Mouse (Mus musculus) hindbrain, embryonic 13.5 days (tissue): ENCODE data around the gene Olfr844. TPM values are rescaled to one million over a fixed set of nuclear protein-coding genes. Genes with fewer than 3 reads are reported as not detected.

ENCODE experiments used
- ATAC-seq: fragments of 200-750 bp; cut with Nextera tagmentation; 2 replicates; pipeline ENCODE4 v1.8.0; 2017; ENCODE audit warnings: moderate TSS enrichment; ENCODE audit not compliant: low FRiP score
- H3K27ac ChIP-seq: fragments of 300-500 bp; sonication (generic); 2 replicates; pipeline ENCODE4 v1.5.1; 2015; ENCODE audit warnings: inconsistent platforms, mild to moderate bottlenecking, moderate library complexity
- H3K27me3 ChIP-seq: fragments of 300-500 bp; sonication (generic); 2 replicates; pipeline ENCODE4 v1.6.1; 2015; ENCODE audit warnings: mild to moderate bottlenecking, inconsistent platforms
- H3K36me3 ChIP-seq: fragments of 300-500 bp; sonication (generic); 2 replicates; pipeline ENCODE4 v1.6.1; 2015; ENCODE audit warnings: mild to moderate bottlenecking, inconsistent platforms
- H3K4me1 ChIP-seq: fragments of 300-500 bp; sonication (generic); replicated peaks from 2 replicates; pipeline ENCODE4 v1.6.1; 2015; ENCODE audit warnings: inconsistent platforms
- H3K4me2 ChIP-seq: fragments of 300-500 bp; sonication (generic); 2 replicates; pipeline ENCODE4 v1.6.1; 2015; ENCODE audit warnings: inconsistent platforms, mild to moderate bottlenecking, moderate library complexity
- H3K4me3 ChIP-seq: fragments of 300-500 bp; sonication (generic); 2 replicates; pipeline ENCODE4 v1.5.1; 2015; ENCODE audit warnings: mild to moderate bottlenecking, inconsistent platforms
- H3K9ac ChIP-seq: fragments of 300-500 bp; sonication (generic); 2 replicates; pipeline ENCODE4 v1.6.1; 2015; ENCODE audit warnings: mild to moderate bottlenecking, inconsistent platforms
- H3K9me3 ChIP-seq: fragments of 300-500 bp; sonication (generic); 2 replicates; pipeline ENCODE4 v1.6.1; 2016; ENCODE audit warnings: inconsistent platforms
- WGBS: fragments of 180-500 bp; shearing (Covaris S2); methylation state at CpG from one replicate; pipeline ENCODE4 v1.1.7; 2015; 5-methylcytosine and 5-hydroxymethylcytosine counted together
- polyA plus RNA-seq: library from polyadenylated mRNA; unstranded; fragments of >200 nt; fragmentation: Nextera tagmentation; extraction: Ambion mirVana; gene quantifications from 2 replicates; pipeline ENCODE4 v1.2.1, GENCODE M21; 2015

Gene Olfr844
- not detected in 2 replicates for polyA plus RNA-seq

GRCm38 (mm10) chr9:19316047-19316446 lies at the start of gene Olfr844:
Gene Olfr844 (plus strand): TSS chr9:19316347.
- no peaks in the 10 kb centered on the region for H3K27me3 ChIP-seq
- H3K4me3 ChIP-seq: no peak within 1 kb of the TSS
- H3K9me3 ChIP-seq: 0 out of 2 replicates have a peak, but pooled peaks cover 11% of the 10 kb centered on the region
- ATAC-seq: no peak
- no peak within 1 kb of the TSS for H3K4me2 ChIP-seq
- no peak within 1 kb of the TSS for H3K9ac ChIP-seq
- H3K4me1 ChIP-seq: no peaks in the 10 kb centered on the region
- no peaks in the 10 kb centered on the region for H3K36me3 ChIP-seq
- H3K27ac ChIP-seq: no peak within 1 kb of the TSS

GRCm38 (mm10) chr9:19336157-19336556 lies 20.0 kb downstream of the Olfr844 start, which contains the start of gene Olfr845:
Gene Olfr845 (plus strand): TSS chr9:19336457.
- no peak for ATAC-seq
- H3K27me3 ChIP-seq: no peaks in the 10 kb centered on the region
- WGBS: 82% methylated on average over 1 of the region's 1 CpGs

GRCm38 (mm10) chr9:19363905-19364304 lies 47.8 kb downstream of the Olfr844 start, which contains the start of gene Olfr846:
Gene Olfr846 (minus strand): TSS chr9:19364005.
- H3K36me3 ChIP-seq: no peaks in the 10 kb centered on the region
- no peak for ATAC-seq
- no peaks in the 10 kb centered on the region for H3K4me1 ChIP-seq
- no peak within 1 kb of the TSS for H3K4me2 ChIP-seq
- 63% methylated on average over 1 of the region's 1 CpGs for WGBS
- no peak within 1 kb of the TSS for H3K9ac ChIP-seq
- H3K27me3 ChIP-seq: no peaks in the 10 kb centered on the region
- peaks cover 14% of the 10 kb centered on the region; the same call in 1 of the 2 replicates for H3K9me3 ChIP-seq
- no peak within 1 kb of the TSS for H3K4me3 ChIP-seq
- no peak within 1 kb of the TSS for H3K27ac ChIP-seq

More at GRCm38 (mm10) chr9:19336157-19336556, 20.0 kb downstream of the Olfr844 start, which contains the start of gene Olfr845:
- Histone ChIP-seq H3K4me2 (no peak within 1 kb of the TSS), H3K27ac (no peak within 1 kb of the TSS), H3K36me3 (no peaks in the 10 kb centered on the region), H3K4me1 (no peaks in the 10 kb centered on the region), H3K4me3 (no peak within 1 kb of the TSS), H3K9me3 (0 out of 2 replicates have a peak, but pooled peaks cover 6% of the 10 kb centered on the region), H3K9ac (no peak within 1 kb of the TSS)

Other genes starting within 250 kb of the Olfr844 start
- not detected in 2 replicates for gene Olfr836, start 196.0 kb upstream of the Olfr844 start, polyA plus RNA-seq
- not detected in 2 replicates for gene Olfr837, start 180.0 kb upstream of the Olfr844 start, polyA plus RNA-seq
- gene Olfr839-ps1, start 139.0 kb upstream of the Olfr844 start, polyA plus RNA-seq: not detected in 2 replicates
- not detected in 2 replicates for gene Olfr843, start 64.4 kb upstream of the Olfr844 start, polyA plus RNA-seq
- not detected in 2 replicates for gene Olfr845, start 20.1 kb downstream of the Olfr844 start, polyA plus RNA-seq
- gene Olfr846, start 47.7 kb downstream of the Olfr844 start, polyA plus RNA-seq: not detected in 2 replicates
- gene Olfr847, start 62.3 kb downstream of the Olfr844 start, polyA plus RNA-seq: not detected in 2 replicates
- gene Olfr849, start 123.9 kb downstream of the Olfr844 start, polyA plus RNA-seq: not detected in 2 replicates
- not detected in 2 replicates for gene Olfr850, start 161.9 kb downstream of the Olfr844 start, polyA plus RNA-seq
- gene Olfr851, start 176.9 kb downstream of the Olfr844 start, polyA plus RNA-seq: not detected in 2 replicates
- gene Olfr853, start 224.7 kb downstream of the Olfr844 start, polyA plus RNA-seq: not detected in 2 replicates